Mouse (Mus musculus): ENCODE results near the gene Fn3k. TPM values are rescaled to one million over a fixed set of nuclear protein-coding genes. Genes with fewer than 3 reads are reported as not detected.
A peak's percentile ranks its signal among the peaks of the same experiment; 100 is the strongest.

Gene Fn3k
- polyA plus RNA-seq, 1 experiment from 2014 or later = 28.1 TPM

DNA sequence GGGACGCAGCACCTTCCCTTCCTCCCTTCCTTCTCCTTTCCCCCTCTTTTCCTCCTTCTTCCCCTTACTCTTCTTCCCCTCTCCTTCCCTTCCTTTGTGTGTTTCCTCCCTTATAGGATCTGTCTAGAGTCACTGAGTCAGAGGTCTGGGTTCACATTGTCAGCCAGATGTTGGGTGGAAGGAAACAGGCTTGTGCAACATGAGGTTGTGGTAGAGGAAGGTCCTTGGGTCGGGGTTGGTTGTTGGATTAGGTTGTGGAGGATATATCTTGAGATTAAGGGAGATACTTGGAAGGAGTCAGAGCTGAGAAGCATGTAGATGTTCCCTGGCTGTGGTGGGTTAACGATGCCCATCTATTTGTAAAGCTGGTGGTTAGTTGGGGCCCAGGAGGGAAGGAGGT is 40.1 kb downstream of the Fn3k start:
- peak overlapping the region; percentile 55; the same call in 1 of the 2 replicates for H3K27ac ChIP-seq
- H3K4me3 ChIP-seq = no peak overlapping the region
- WGBS (ENCODE audit: insufficient replicate concordance) = 65% methylated on average over 3 of the region's 3 CpGs
- no peak for ATAC-seq
- no peak overlapping the region for H3K9ac ChIP-seq
- peaks cover 65% of the 10 kb centered on the region for H3K36me3 ChIP-seq
- no peaks in the 10 kb centered on the region for H3K9me3 ChIP-seq (replicated peaks)
- peaks cover 3% of the 10 kb centered on the region; the same call in 1 of the 2 replicates for H3K4me1 ChIP-seq
- H3K27me3 ChIP-seq (replicated peaks) = no peaks in the 10 kb centered on the region
- no peak overlapping the region for H3K4me2 ChIP-seq

DNA sequence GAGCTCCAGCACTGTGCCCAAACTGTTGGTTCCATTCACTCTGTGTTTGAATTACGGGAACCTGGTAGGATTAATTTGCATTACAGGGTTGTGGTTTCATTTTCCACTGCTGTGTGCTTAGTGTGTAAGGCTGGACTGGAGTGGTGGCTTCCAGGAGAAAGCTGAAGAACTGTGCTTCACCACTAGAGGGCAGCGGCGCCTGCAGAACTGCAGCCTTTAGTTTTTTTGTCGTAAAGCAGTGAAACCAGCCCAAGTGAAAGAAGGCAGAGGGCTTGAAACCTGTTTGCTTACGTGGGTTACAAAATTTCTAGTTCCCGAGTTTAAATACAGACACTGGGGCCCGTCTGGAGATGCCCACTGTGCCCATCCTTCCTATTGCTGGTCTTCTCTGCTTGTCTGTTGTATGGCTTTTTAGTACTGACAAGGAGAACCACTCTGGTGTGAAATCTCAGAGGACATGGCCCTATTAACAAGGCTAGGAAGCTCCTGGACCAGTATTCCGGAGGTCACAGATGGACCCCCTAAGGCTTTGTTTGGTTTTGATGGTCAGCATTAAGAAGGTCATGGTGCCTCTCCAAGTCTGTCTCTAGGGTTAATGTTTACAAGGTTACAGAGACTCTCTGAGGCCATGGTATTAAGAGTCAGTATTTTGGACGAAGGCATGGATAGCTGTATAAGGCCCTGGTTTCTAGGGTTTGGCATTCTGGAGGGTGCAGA is 41.1 kb downstream of the Fn3k start:
- Histone ChIP-seq H3K4me3 (no peak overlapping the region), H3K4me1 (peaks cover 4% of the 10 kb centered on the region; the same call in 1 of the 2 replicates), H3K27me3 (replicated peaks) (no peaks in the 10 kb centered on the region), H3K36me3 (peaks cover 63% of the 10 kb centered on the region), H3K9me3 (replicated peaks) (no peaks in the 10 kb centered on the region), H3K9ac (no peak overlapping the region), H3K4me2 (no peak overlapping the region), H3K27ac (no peak overlapping the region)
- 31% methylated on average over 9 of the region's 9 CpGs for WGBS (ENCODE audit: insufficient replicate concordance)
- ATAC-seq = no peak

- ATAC-seq = no peak
- Histone ChIP-seq H3K4me3 (no peak overlapping the region), H3K9ac (no peak overlapping the region), H3K27me3 (replicated peaks) (no peaks in the 10 kb centered on the region), H3K4me1 (peaks cover 12% of the 10 kb centered on the region), H3K9me3 (replicated peaks) (no peaks in the 10 kb centered on the region), H3K4me2 (no peak overlapping the region), H3K27ac (no peak overlapping the region), H3K36me3 (peaks cover 71% of the 10 kb centered on the region)
- 84% methylated on average over 15 of the region's 15 CpGs for WGBS (ENCODE audit: insufficient replicate concordance)
Observed at GRCm38 (mm10) chr11:121479476-121480203, 44.9 kb downstream of the Fn3k start.

- ATAC-seq = 0 out of 2 replicates have a peak, but pooled peaks have one; percentile 16
- Histone ChIP-seq H3K4me3 (no peak overlapping the region), H3K9ac (no peak overlapping the region), H3K4me1 (peaks cover 12% of the 10 kb centered on the region), H3K4me2 (no peak overlapping the region), H3K27me3 (replicated peaks) (no peaks in the 10 kb centered on the region), H3K36me3 (peaks cover 61% of the 10 kb centered on the region), H3K9me3 (replicated peaks) (no peaks in the 10 kb centered on the region), H3K27ac (no peak overlapping the region)
- 82% methylated on average over 2 of the region's 2 CpGs for WGBS (ENCODE audit: insufficient replicate concordance)
Observed at GRCm38 (mm10) chr11:121481129-121481528, 46.4 kb downstream of the Fn3k start.

DNA sequence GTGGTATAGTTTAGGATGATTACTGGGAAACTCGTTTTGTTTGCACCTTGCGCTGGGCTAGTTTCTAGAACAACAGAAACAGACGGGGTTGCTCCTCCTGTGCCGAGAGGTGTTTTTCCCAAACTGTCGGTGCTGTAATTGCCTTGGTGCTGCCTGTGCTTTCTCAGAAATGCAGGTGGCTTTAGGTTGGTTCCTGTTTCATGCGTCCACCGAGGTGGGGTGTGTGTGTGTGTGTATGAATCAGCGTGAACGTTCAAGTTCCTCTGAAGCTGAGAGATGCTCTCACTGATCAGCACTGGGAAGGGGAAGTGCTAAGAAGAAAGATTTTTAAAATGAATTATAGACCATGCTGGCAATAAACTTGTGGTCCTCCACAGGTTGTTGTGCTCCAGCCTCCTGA is 51.2 kb downstream of the Fn3k start:
- no peak overlapping the region for H3K4me3 ChIP-seq
- WGBS (ENCODE audit: insufficient replicate concordance) = 61% methylated on average over 9 of the region's 9 CpGs
- ATAC-seq = no peak
- H3K4me1 ChIP-seq = peaks cover 11% of the 10 kb centered on the region; the same call in 1 of the 2 replicates
- no peak overlapping the region for H3K4me2 ChIP-seq
- no peaks in the 10 kb centered on the region for H3K27me3 ChIP-seq (replicated peaks)
- H3K9ac ChIP-seq = no peak overlapping the region
- no peaks in the 10 kb centered on the region for H3K9me3 ChIP-seq (replicated peaks)
- peaks cover 27% of the 10 kb centered on the region for H3K36me3 ChIP-seq
- H3K27ac ChIP-seq = no peak overlapping the region

DNA sequence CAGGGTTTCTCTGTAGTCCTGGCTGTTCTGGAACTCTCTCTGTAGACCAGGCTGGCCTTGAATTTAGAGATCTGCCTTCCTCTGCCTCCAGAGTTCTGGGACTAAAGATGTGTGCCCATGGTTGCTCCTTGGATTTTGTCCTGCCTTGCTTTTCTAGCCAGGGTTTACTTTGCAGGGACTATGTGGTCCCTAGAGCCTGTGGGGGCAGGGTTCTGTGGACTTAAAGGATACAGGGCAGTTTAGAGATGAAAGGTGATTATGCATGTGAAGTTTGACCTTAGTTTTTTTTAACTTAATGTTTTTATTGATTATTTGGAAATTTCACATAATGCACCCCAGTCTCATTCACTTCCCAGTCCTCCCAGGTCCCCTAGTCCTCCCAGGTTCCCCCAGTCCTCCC is 55.9 kb downstream of the Fn3k start:
- no peak for ATAC-seq
- no peaks in the 10 kb centered on the region for H3K9me3 ChIP-seq (replicated peaks)
- no peaks in the 10 kb centered on the region for H3K27me3 ChIP-seq (replicated peaks)
- peaks cover 35% of the 10 kb centered on the region for H3K36me3 ChIP-seq
- H3K27ac ChIP-seq = no peak overlapping the region
- H3K4me3 ChIP-seq = no peak overlapping the region
- H3K4me1 ChIP-seq = 0 out of 2 replicates have a peak, but pooled peaks cover 3% of the 10 kb centered on the region
- no peak overlapping the region for H3K9ac ChIP-seq
- H3K4me2 ChIP-seq = no peak overlapping the region

Small RNA genes within 50 kb of the gene (microRNA-seq; reads per million reads assigned to microRNA genes)
- not detected for gene Mir7236

Other genes starting within 250 kb of the Fn3k start
- 3.5 and 3.7 TPM in 2 replicates for gene Hexdc, start 230.5 kb upstream of the Fn3k start, polyA plus RNA-seq (2016; fragmentation: Nextera tagmentation; extraction: Ambion mirVana)
- 16.7 and 17.0 TPM in 2 replicates for gene Ogfod3, start 230.2 kb upstream of the Fn3k start, polyA plus RNA-seq (2016; fragmentation: Nextera tagmentation; extraction: Ambion mirVana)
- 22.4 and 25.2 TPM in 2 replicates for gene Cybc1, start 205.6 kb upstream of the Fn3k start, polyA plus RNA-seq (2016; fragmentation: Nextera tagmentation; extraction: Ambion mirVana)
- gene Narf, start 197.7 kb upstream of the Fn3k start, polyA plus RNA-seq (2016; fragmentation: Nextera tagmentation; extraction: Ambion mirVana) = 120 and 121 TPM in 2 replicates
- 6.2 and 6.5 TPM in 2 replicates for gene Foxk2, start 174.9 kb upstream of the Fn3k start, polyA plus RNA-seq (2016; fragmentation: Nextera tagmentation; extraction: Ambion mirVana)
- gene Wdr45b, start 80.5 kb upstream of the Fn3k start, polyA plus RNA-seq (2016; fragmentation: Nextera tagmentation; extraction: Ambion mirVana) = 29.4 and 31.1 TPM in 2 replicates
- gene Rab40b, start 46.7 kb upstream of the Fn3k start, polyA plus RNA-seq (2016; fragmentation: Nextera tagmentation; extraction: Ambion mirVana) = 0.63 and 0.87 TPM in 2 replicates
- gene Fn3krp, start 13.5 kb upstream of the Fn3k start, polyA plus RNA-seq (2016; fragmentation: Nextera tagmentation; extraction: Ambion mirVana) = 20.5 and 21.6 TPM in 2 replicates
- gene Tbcd, start 17.0 kb downstream of the Fn3k start, polyA plus RNA-seq (2016; fragmentation: Nextera tagmentation; extraction: Ambion mirVana) = 30.1 and 30.2 TPM in 2 replicates
- gene Zfp750, start 84.4 kb downstream of the Fn3k start, polyA plus RNA-seq (2016; fragmentation: Nextera tagmentation; extraction: Ambion mirVana) = 0.24 and 0.35 TPM in 2 replicates
- 2.5 and 2.9 TPM in 2 replicates for gene B3gntl1, start 238.2 kb downstream of the Fn3k start, polyA plus RNA-seq (2016; fragmentation: Nextera tagmentation; extraction: Ambion mirVana)